In genomic region chr16:91498041-91498440, GRCm38 (mm10) we compare ENCODE assay signal across 19 mouse cellular contexts.
"Had no signal": no experiment of that assay in that cellular context is flagged by ENCODE, and none has a peak within 500 bp of the region (broad histone marks: within the 10 kb centered on the region; RNA-seq: fewer than 3 reads in every experiment).

No protein-coding gene starts in this region.

- H3K4me2 ChIP-seq: liver, embryonic 12.5 days; liver, embryonic 15.5 days; lung, embryonic 15.5 days; neural tube, embryonic 12.5 days; neural tube, embryonic 15.5 days had no signal

- H3K9me3 ChIP-seq: liver, embryonic 12.5 days; liver, embryonic 15.5 days; lung, embryonic 15.5 days; megakaryocyte, embryonic 14.5 days; midbrain, embryonic 10.5 days; neural tube, embryonic 12.5 days; neural tube, embryonic 15.5 days had no signal

- DNase-seq: layer of hippocampus, postnatal 36 days; lung, adult 18-20 months; lung, postnatal 10 days; lung, postnatal 36 days; midbrain, embryonic 14.5 days; right cerebral cortex, adult 18-20 months; right cerebral cortex, postnatal 14 days; right cerebral cortex, postnatal 4 days; thymus, postnatal 25 days had no signal

- H3K9ac ChIP-seq: liver, embryonic 12.5 days; liver, embryonic 15.5 days; lung, embryonic 15.5 days; neural tube, embryonic 12.5 days; neural tube, embryonic 15.5 days had no signal

- H3K27me3 ChIP-seq: liver, embryonic 12.5 days; liver, embryonic 15.5 days; lung, embryonic 15.5 days; megakaryocyte, embryonic 14.5 days; neural tube, embryonic 12.5 days; neural tube, embryonic 15.5 days had no signal

- H3K27ac ChIP-seq: left cerebral cortex, adult 2 months; liver, embryonic 12.5 days; liver, embryonic 15.5 days; lung, embryonic 15.5 days; midbrain, embryonic 10.5 days; neural tube, embryonic 12.5 days; neural tube, embryonic 15.5 days; stomach, postnatal 0 days had no signal

- H3K4me1 ChIP-seq: lung, embryonic 15.5 days; megakaryocyte, embryonic 14.5 days; midbrain, embryonic 10.5 days; neural tube, embryonic 12.5 days; neural tube, embryonic 15.5 days had no signal

- H3K4me3 ChIP-seq: left cerebral cortex, adult 2 months; liver, embryonic 12.5 days; liver, embryonic 15.5 days; lung, embryonic 15.5 days; megakaryocyte, embryonic 14.5 days; midbrain, embryonic 10.5 days; neural tube, embryonic 12.5 days; neural tube, embryonic 15.5 days had no signal

- ATAC-seq: intestine, postnatal 0 days; liver, embryonic 12.5 days had no signal
